In the genomic region with DNA sequence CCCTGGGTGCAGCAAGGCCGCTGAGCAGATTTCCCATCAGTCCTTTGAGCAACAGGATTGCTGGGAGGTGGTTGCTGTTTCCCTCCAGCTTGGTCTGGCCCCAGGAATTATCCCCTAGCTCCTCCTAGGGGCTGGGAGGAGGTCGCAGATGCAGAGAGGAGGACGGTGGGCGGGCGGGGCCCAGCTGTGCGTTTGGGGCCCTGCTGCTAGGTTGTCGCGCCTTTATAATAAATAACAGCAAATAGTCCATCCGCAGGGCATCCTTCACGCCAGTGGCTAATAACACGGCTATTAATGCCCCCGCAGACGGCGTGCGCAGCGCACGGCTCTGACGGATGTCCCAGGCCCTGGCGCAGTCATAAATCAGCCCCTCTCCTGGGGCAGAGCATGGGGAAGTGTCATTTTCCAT, we compare ENCODE assay signal across 8 mouse cellular contexts. TPM values are rescaled to one million over a fixed set of nuclear protein-coding genes. Genes with fewer than 3 reads are reported as not detected.
DNase-seq lines count a peak whose midpoint lies in the region; ATAC-seq and TF ChIP-seq lines count a peak whose summit lies in the region.

No protein-coding gene starts in this region.

- H3K4me2 ChIP-seq in CH12.LX (ENCODE audit: insufficient read depth, low read depth, poor library complexity, severe bottlenecking): no peak overlapping the region
- peak overlapping the region; percentile 40 for H3K4me2 ChIP-seq in heart, embryonic 13.5 days

- no peak overlapping the region for H3K9ac ChIP-seq in CH12.LX (ENCODE audit: insufficient read depth, low read depth)
- peak overlapping the region; percentile 30 for H3K9ac ChIP-seq in heart, embryonic 13.5 days

- H3K9me3 ChIP-seq in CH12.LX (replicated peaks; ENCODE audit: low read length): no peaks in the 10 kb centered on the region
- no peaks in the 10 kb centered on the region for H3K9me3 ChIP-seq in heart, embryonic 13.5 days

- in situ Hi-C loops in CH12.LX (cut with MboI; ENCODE audit: low pct_ligation_motif_present, low pct_unique_long_range_greater_than_20kb, low sequenced_read_pairs): no loop called here

- H3K27me3 ChIP-seq in CH12.LX (replicated peaks): peaks cover 88% of the 10 kb centered on the region
- 0 out of 2 replicates have a peak, but pooled peaks cover 7% of the 10 kb centered on the region for H3K27me3 ChIP-seq in heart, embryonic 13.5 days (replicated peaks)

- peak; percentile 1; the same call in 1 of the 2 replicates for TF ChIP-seq RAD21 in CH12.LX (IDR thresholded peaks at IDR 0.05; ENCODE audit: low read depth, low read length)

- H3K27ac ChIP-seq in CH12.LX (ENCODE audit: insufficient read depth, low read depth): no peak overlapping the region
- no peak overlapping the region for H3K27ac ChIP-seq in heart, embryonic 13.5 days (replicated peaks)

- H3K4me1 ChIP-seq in CH12.LX (ENCODE audit: control insufficient read depth in 1 of 2, insufficient read depth in 2 of 2): no peaks in the 10 kb centered on the region
- H3K4me1 ChIP-seq in heart, embryonic 13.5 days: peaks cover 35% of the 10 kb centered on the region

- DNase-seq in CH12.LX (ENCODE audit: extremely low read depth) (no peak), liver (peak; percentile 46)
- peak; percentile 60 for DNase-seq in embryo, embryonic 11.5 days (ENCODE audit: low read depth, low spot score)
- DNase-seq in retina, embryonic 14.5 days (ENCODE audit: low spot score): peak; percentile 73
- DNase-seq in frontal cortex, postnatal 10 days (ENCODE audit: low spot score in 2 of 2): no peak
- no peak for DNase-seq in layer of hippocampus, postnatal 25 days (ENCODE audit: extremely low spot score in 1 of 2, low spot score in 1 of 2)
- DNase-seq in cerebellum, adult 8-10 months: no peak

- H3K36me3 ChIP-seq in CH12.LX (replicated peaks in 1 of 2; ENCODE audit: control insufficient read depth in 1 of 2, insufficient read depth in 1 of 2, low read length in 1 of 2): no peaks in the 10 kb centered on the region
- no peaks in the 10 kb centered on the region for H3K36me3 ChIP-seq in heart, embryonic 13.5 days

- ATAC-seq in heart, embryonic 13.5 days (ENCODE audit: extremely low read depth, insufficient number of reproducible peaks, low FRiP score, low TSS enrichment): no peak

- no peaks in the 10 kb centered on the region for H3K79me2 ChIP-seq in CH12.LX (replicated peaks; ENCODE audit: control insufficient read depth, extremely low read depth, insufficient read depth, poor library complexity, severe bottlenecking)

- WGBS in heart, embryonic 13.5 days: 33% methylated on average over 19 of the region's 19 CpGs

- TF ChIP-seq EP300 in CH12.LX (IDR thresholded peaks at IDR 0.05; ENCODE audit: low read length): no peak

- dilution Hi-C loops in CH12.LX (cut with MboI; ENCODE audit: extremely low pct_ligation_motif_present, extremely low pct_unique_long_range_greater_than_20kb, low sequenced_read_pairs): no loop called here

- no peak for TF ChIP-seq POLR2A in CH12.LX (IDR thresholded peaks at IDR 0.05; ENCODE audit: low read depth, low read length)

- peak in 1 of 2 experiments; percentile 12; a peak in 2 of 4 replicates for TF ChIP-seq CTCF in CH12.LX (conservative IDR thresholded peaks at IDR 0.05 in 1 of 2, IDR thresholded peaks at IDR 0.05 in 1 of 2; ENCODE audit: low read depth in 2 of 2, low read length in 2 of 2)

- no peak overlapping the region for H3K4me3 ChIP-seq in CH12.LX (replicated peaks in 1 of 3; ENCODE audit: low read depth in 2 of 3, low read length in 2 of 3, poor library complexity in 1 of 3)
- H3K4me3 ChIP-seq in heart, embryonic 13.5 days: peak overlapping the region; percentile 8; the same call in 1 of the 2 replicates

TF ChIP-seq in CH12.LX, 34 proteins besides CTCF, POLR2A, EP300 and RAD21:
- TF ChIP-seq MEF2A (IDR thresholded peaks at IDR 0.05; ENCODE audit: borderline replicate concordance, low read depth, low read length): no peak
- TF ChIP-seq CHD2 (IDR thresholded peaks at IDR 0.05; ENCODE audit: low read length): no peak
- TF ChIP-seq HCFC1 (IDR thresholded peaks at IDR 0.05; ENCODE audit: low read depth, low read length): no peak
- no peak for TF ChIP-seq NRF1 (IDR thresholded peaks at IDR 0.05; ENCODE audit: low read depth, low read length)

RNA-seq across cellular contexts. Expression of a gene that starts 1.5 kb away (rescaled TPM):
- total RNA-seq in CH12.LX (2012; rRNA removed) (not detected in 2 replicates), CH12.LX (2014; rRNA removed) (not detected in 2 replicates)
- not detected in 2 replicates for polyA plus RNA-seq in CH12.LX (2012; ENCODE audit: insufficient read length, low read depth)
- polyA plus RNA-seq in heart, embryonic 13.5 days (2015; fragmentation: Nextera tagmentation; extraction: Ambion mirVana): 1.1 and 1.4 TPM in 2 replicates
- total RNA-seq in layer of hippocampus, postnatal 25 days (2021): 10 to 100 TPM; 18.3 to 21.2 TPM

RNA-seq across cellular contexts. Expression of a gene that starts 47.4 kb away (rescaled TPM):
- total RNA-seq in CH12.LX (2012; rRNA removed) (not detected in 2 replicates), CH12.LX (2014; rRNA removed) (not detected in 2 replicates)
- polyA plus RNA-seq in CH12.LX (2012; ENCODE audit: insufficient read length, low read depth): 1.00 and 1.0 TPM in 2 replicates
- 32.0 and 32.9 TPM in 2 replicates for polyA plus RNA-seq in heart, embryonic 13.5 days (2015; fragmentation: Nextera tagmentation; extraction: Ambion mirVana)
- 10 to 100 TPM; 16.4 to 22.0 TPM for total RNA-seq in layer of hippocampus, postnatal 25 days (2021)

Comparison
In these comparisons a context has a peak if more than half of its experiments do, and no peak if none do; other contexts are left out.
1. DNase-seq: peak in embryo, embryonic 11.5 days (single experiment), liver (single experiment) and retina, embryonic 14.5 days (single experiment); none in CH12.LX (single experiment), frontal cortex, postnatal 10 days (0 of 2), layer of hippocampus, postnatal 25 days (0 of 2) and cerebellum, adult 8-10 months (single experiment).
2. RNA of a gene that starts 1.5 kb away (total RNA-seq): 18.3 to 21.2 TPM in layer of hippocampus, postnatal 25 days; not detected in CH12.LX; every median in the first group is over 10 times any median in the second.
3. RNA of a gene that starts 47.4 kb away (total RNA-seq): 16.4 to 22.0 TPM in layer of hippocampus, postnatal 25 days; not detected in CH12.LX; every median in the first group is over 10 times any median in the second.